Mouse (Mus musculus) Muller cell, postnatal 12 days (primary cell): ENCODE measurements around the gene Duox2.
A peak's percentile ranks its signal among the peaks of the same experiment; 100 is the strongest.

ENCODE experiments used
- DNase-seq: peaks from one replicate; pipeline ENCODE4 v3.0.0-alpha.2; 2015; ENCODE audit errors: inconsistent ontology term

Duox2 gene

DNA sequence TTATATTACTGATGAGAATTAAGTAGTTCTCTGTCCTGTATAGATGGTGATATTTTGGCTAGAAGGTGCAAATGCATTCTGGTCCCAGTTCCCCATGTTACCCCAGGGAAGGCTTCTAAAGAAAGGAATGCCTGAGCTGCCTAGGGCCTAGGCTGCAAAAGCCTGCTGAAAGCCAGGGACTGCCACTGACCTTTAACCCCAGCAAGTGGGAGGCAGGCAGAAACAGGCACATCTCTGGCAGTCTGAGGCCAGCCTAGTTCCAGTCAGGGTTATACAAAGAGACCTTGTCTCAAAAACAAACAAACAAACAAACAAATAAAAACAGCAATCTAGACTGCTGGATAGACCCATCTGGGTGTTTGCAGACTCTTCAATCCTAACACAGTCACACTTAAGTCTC lies 57.5 kb downstream of the Duox2 start:
- no peak for DNase-seq

DNA sequence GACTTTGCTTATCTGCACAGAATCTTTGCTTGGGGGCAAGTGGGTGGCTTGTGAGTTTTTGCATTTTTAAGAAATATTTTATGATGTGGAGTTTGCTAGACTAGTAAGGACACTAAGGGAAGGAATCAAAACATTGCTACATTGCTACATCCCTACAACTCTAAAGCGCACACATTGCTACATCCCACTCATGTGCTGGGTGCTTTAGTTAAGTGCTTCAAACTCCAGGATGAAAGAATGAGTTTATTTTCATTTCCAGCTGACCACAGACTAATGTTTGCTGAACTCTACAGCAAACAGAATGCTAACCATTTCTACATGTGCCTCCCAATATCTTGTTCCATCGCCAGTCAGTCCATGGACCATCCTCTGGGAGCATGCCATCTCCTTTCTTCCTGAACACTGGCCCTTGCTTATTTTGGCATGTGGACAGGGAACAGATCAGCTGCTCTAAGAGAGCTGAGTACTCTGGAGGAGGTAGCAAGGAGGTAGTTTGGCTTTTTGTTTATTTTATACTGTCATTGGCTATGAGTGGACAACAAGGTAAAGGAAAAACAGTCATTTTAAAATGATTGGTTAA lies 60.3 kb downstream of the Duox2 start:
- DNase-seq: peak; percentile 41

DNA sequence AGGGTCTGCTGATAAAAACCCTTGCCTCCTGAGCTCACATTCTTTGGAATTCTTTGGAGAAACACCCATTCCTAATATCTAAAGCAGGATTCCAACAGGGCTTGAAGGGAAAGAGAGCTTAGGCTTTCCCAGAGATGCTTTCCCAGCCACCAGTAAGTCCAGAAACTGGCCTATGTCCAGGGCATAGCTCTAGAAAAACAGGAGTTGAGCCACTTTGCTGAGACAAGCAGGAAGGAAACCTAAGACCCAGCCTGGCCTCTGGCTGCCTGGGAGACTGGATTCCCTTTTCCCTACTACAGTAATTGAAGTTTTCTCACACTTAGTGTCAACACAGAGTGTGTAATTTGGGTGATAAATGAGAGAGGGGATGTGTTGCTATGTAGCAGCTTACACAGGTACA lies 61.9 kb downstream of the Duox2 start:
- DNase-seq: no peak

DNA sequence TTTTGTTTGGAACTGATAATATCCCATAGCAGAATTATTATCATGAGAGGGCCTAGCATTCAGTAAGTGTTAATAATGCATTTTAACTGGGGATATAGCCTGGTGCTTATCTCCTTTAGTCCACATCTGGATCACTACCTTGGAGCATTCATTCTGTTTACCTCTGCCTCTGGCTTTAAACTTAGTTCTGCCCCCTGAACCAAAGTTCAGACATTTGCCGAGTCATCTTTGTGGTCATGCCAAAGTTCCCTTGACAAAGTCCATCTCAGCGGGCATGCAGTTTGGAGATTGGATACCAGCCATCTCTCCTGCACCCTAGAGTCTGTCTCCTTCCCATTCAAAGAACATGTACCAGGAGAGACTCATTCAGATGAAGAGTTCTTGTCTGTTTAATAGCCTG lies 62.8 kb downstream of the Duox2 start:
- DNase-seq: no peak

DNA sequence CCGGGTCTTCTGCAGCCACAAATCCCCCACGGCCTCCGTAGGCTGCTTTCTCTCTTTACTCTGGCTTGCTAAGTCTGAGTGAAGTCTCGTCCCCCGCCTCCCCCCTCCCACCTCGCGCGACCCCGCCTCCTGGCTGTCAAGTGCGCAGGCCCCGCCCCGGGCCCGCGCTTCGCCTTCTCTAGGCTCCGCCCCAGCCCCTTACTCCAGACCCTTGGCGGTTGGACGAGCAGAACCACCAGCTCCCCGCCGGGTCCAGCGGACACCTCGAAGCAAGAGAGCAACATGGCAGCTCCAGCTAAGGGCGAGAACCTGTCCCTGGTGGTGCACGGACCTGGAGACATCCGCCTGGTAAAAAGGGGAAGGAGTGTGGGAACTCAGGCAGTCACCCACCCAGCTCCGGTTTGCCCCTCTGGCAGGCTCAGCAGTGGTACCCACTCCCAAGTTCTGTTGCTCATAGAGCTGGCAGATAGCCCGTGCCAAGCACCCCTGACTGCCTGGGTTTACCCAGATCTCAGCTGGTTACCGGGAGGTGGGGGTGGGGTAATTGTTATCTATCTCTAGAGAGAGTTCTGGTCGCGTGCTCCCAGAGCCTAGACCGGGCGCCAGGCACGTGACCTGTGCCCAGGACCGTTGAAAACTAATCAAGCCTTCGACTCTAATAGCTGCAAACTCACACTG lies 63.5 kb downstream of the Duox2 start, which contains the start of gene Sord:
Gene Sord, plus strand, starts transcription at position 139 of the 678 bp plus-strand sequence.
- DNase-seq: peak; percentile 92

DNA sequence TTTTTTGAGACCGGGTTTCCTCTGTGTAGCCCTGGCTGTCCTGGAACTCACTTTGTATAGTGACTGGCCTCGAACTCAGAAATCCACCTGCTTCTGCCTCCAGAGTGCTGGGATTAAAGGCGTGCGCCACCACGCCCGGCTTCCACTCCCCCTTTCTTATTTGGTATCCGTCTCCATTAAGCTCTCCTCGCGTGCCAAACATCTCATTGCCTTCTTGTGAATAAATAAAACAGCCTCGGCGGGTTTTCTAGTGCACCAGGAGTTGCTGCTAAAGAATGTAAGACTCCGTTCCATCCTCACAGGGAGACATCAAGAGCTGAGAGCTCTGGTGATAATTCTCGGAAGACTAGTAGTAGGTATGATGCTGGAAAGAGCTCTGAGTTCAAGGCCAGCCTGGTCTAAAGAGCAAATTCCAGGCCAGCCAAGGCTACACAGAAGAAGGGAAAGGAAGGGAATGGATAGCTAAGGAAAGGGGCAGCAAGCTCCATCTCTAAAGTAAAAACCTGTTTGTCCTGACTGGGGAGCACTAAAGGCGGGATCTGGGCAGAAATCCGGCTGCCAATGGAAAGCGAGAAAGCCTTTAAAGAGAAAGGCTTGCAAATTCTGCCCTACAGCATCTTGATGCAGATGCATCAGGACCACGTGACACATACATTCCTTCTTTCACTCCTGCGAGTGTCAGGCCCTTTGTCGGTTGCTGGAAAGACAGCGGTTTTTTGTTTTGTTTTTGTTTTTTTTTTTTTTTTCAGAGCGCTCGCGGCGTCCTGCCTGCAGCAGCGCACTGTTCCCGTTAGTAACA lies 64.3 kb downstream of the Duox2 start:
- peak; percentile 47 for DNase-seq

DNA sequence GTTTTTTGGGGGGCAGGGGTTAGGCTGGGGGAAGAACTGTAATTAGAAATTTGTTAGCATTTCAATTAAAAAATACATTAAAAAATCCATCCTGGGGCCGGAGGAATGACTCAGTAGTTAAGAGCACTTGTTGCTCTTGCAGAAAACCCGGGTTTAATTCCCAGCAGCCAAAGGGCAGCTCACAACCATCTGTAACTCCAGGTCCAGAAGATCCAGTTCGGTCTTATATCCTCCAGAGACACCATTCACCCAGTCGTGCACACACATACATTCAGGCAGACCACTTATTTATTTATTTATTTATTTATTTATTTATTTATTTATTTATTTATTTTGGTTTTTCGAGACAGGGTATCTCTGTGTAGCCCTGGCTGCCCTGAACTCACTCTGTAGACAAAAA lies 64.9 kb downstream of the Duox2 start:
- DNase-seq: no peak

DNA sequence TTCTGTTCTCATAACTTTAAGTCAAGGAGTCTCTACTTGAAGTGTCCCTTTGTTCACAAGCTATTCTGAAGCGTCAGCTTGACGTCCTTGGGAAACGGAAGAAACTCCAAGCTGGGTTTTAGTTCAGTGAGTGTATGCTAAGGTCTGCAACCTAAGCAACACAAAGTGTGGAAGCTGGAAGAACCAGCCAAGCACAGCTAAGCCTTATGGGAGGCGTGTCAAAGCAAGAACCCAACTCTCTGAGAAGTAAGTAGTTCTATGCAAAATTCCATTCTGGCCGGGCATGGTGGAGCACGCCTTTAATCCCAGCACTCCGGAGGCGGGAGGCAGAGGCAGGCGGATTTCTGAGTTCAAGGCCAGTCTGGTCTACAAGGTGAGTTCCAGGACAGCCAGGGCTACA lies 66.6 kb downstream of the Duox2 start:
- DNase-seq: no peak

DNA sequence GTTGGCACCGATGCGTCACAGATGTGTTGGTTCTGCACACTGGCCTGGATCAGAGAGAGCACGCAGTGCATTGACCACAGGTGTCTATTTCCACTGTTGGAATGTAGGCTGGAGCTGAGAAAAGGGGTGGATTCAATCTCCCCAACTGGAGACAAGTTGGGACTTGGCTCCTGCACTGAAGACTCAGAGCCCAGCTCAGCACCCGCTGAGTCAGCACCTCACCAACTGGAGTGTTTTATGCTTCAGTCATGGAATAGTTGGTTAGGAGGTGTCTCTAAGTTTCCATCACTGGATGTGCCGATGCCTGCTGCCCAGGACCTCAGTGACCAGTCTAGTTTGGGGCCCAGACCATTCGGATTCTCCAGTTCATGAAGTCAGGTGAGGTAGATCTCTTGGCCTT lies 67.9 kb downstream of the Duox2 start:
- no peak for DNase-seq
